Mouse (Mus musculus): ENCODE data around the gene Tmem267. TPM values are rescaled to one million over a fixed set of nuclear protein-coding genes. Genes with fewer than 3 reads are reported as not detected.
"Not testable (repeated sequence)": the region's sequence is repeated elsewhere in the genome, so short reads cannot be mapped to it uniquely, and the experiment has no call there.

Tmem267 gene
- total RNA-seq, 1 experiment, result 0.94 TPM

DNA sequence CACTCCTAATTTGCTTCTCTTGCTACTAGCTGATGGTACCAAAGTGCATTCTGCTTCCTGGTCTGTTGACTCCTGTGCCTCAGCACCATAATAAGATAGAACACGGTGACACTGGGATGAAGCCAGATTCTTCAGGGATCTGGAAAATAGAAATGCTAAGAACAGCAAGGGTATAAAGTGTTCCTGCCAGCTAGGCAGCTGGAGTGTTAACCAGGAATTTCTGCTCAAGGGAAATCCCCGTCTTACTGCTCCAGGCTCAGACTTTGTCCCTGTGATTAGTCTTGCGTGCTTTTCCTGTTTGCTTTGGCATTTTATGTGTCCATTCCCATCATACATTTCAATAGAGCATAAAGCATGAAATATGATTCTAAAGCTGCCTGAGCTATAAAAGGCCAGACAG lies 131.9 kb downstream of the Tmem267 start:
- Histone ChIP-seq H3K27ac (ENCODE audit: insufficient read depth, low read depth, low read length, poor library complexity, severe bottlenecking) (no peak overlapping the region), H3K4me1 (ENCODE audit: control insufficient read depth in 2 of 2, insufficient read depth in 2 of 2, low read length in 2 of 2, poor library complexity in 1 of 2) (no peaks in the 10 kb centered on the region), H3K9me3 (ENCODE audit: control insufficient read depth, insufficient read depth, low read depth, low read length) (no peaks in the 10 kb centered on the region), H3K9ac (ENCODE audit: insufficient read depth, low read depth, low read length, poor library complexity, severe bottlenecking) (no peak overlapping the region), H3K4me3 (ENCODE audit: insufficient read depth in 1 of 2, low read depth in 1 of 2, low read length in 2 of 2, poor library complexity in 1 of 2, severe bottlenecking in 1 of 2) (no peak overlapping the region), H3K36me3 (ENCODE audit: control insufficient read depth, insufficient read depth, low read length, poor library complexity, severe bottlenecking) (no peaks in the 10 kb centered on the region)
- TF ChIP-seq MAFK (IDR thresholded peaks at IDR 0.05; ENCODE audit: insufficient read depth, low read depth, low read length) (no peak), HCFC1 (IDR thresholded peaks at IDR 0.05; ENCODE audit: borderline replicate concordance, insufficient read depth, low read length) (no peak), CHD2 (IDR thresholded peaks at IDR 0.05; ENCODE audit: low read depth, low read length) (no peak), ZC3H11A (IDR thresholded peaks at IDR 0.05; ENCODE audit: borderline replicate concordance, low read depth, low read length) (no peak), ZNF384 (IDR thresholded peaks at IDR 0.05; ENCODE audit: low read depth, low read length) (no peak)
- in situ Hi-C loops (cut with MboI; ENCODE audit: low sequenced_read_pairs in 2 of 2, unreplicated experiment in 2 of 2), result no loop called here
- no peak for DNase-seq (ENCODE audit: low read depth, low spot score)

DNA sequence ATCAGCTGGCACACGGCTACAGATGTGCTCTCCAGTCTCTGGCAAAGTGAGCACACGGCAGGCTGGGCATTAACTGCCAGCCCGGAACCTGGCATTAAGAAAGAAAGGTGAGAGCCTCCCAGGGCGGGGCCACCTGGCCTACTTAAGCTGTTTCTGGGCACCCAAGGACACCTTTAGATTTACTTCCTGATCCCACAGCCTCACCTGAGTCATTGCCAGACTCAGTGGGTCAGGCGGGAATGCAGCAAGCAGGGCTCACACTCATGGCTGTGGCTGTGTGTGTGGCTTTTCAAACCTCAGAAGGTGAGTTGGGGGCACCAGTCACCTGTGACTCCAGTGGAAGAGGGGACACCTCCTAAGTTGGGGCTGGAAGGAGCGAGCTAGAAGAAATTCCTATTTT lies 135.8 kb downstream of the Tmem267 start, which contains the start of gene Ccl28:
Ccl28 (plus strand) TSS at position 186 of the 400 bp plus-strand sequence.
- in situ Hi-C loops (cut with MboI; ENCODE audit: low sequenced_read_pairs in 2 of 2, unreplicated experiment in 2 of 2), result no loop called here
- Histone ChIP-seq H3K9ac (ENCODE audit: insufficient read depth, low read depth, low read length, poor library complexity, severe bottlenecking) (no peak within 1 kb of the TSS), H3K36me3 (ENCODE audit: control insufficient read depth, insufficient read depth, low read length, poor library complexity, severe bottlenecking) (no peaks in the 10 kb centered on the region), H3K9me3 (ENCODE audit: control insufficient read depth, insufficient read depth, low read depth, low read length) (no peaks in the 10 kb centered on the region), H3K4me3 (ENCODE audit: insufficient read depth in 1 of 2, low read depth in 1 of 2, low read length in 2 of 2, poor library complexity in 1 of 2, severe bottlenecking in 1 of 2) (no peak within 1 kb of the TSS), H3K27ac (ENCODE audit: insufficient read depth, low read depth, low read length, poor library complexity, severe bottlenecking) (no peak within 1 kb of the TSS), H3K4me1 (ENCODE audit: control insufficient read depth in 2 of 2, insufficient read depth in 2 of 2, low read length in 2 of 2, poor library complexity in 1 of 2) (no peaks in the 10 kb centered on the region)
- no peak for DNase-seq (ENCODE audit: low read depth, low spot score)
- no peak for TF ChIP-seq ZNF384 (IDR thresholded peaks at IDR 0.05; ENCODE audit: low read depth, low read length)
- TF ChIP-seq CHD2 (IDR thresholded peaks at IDR 0.05; ENCODE audit: low read depth, low read length), result no peak
- no peak for TF ChIP-seq MAFK (IDR thresholded peaks at IDR 0.05; ENCODE audit: insufficient read depth, low read depth, low read length)
- TF ChIP-seq HCFC1 (IDR thresholded peaks at IDR 0.05; ENCODE audit: borderline replicate concordance, insufficient read depth, low read length), result no peak
- no peak for TF ChIP-seq ZC3H11A (IDR thresholded peaks at IDR 0.05; ENCODE audit: borderline replicate concordance, low read depth, low read length)

DNA sequence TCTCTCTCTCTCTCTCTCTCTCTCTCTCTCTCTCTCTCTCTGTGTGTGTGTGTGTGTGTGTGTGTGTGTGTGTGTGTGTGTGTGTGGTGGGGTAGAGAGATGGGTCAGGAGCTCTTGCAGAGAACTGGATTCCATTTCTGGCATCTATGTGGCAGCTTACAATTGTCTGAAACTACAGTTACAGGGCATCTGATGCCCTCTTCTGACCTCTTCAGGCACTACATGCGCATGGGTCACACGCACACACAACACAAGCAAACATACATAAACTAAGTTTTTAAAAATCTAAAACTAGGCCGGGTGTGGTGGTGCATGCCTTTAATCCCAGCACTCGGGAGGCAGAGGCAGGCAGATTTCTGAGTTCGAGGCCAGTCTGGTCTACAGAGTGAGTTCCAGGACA lies 138.1 kb downstream of the Tmem267 start:
- H3K9ac ChIP-seq (ENCODE audit: insufficient read depth, low read depth, low read length, poor library complexity, severe bottlenecking); H3K4me3 ChIP-seq (ENCODE audit: insufficient read depth in 1 of 2, low read depth in 1 of 2, low read length in 2 of 2, poor library complexity in 1 of 2, severe bottlenecking in 1 of 2); H3K27ac ChIP-seq (ENCODE audit: insufficient read depth, low read depth, low read length, poor library complexity, severe bottlenecking); H3K9me3 ChIP-seq (ENCODE audit: control insufficient read depth, insufficient read depth, low read depth, low read length); H3K4me1 ChIP-seq (ENCODE audit: control insufficient read depth in 2 of 2, insufficient read depth in 2 of 2, low read length in 2 of 2, poor library complexity in 1 of 2); H3K36me3 ChIP-seq (ENCODE audit: control insufficient read depth, insufficient read depth, low read length, poor library complexity, severe bottlenecking); in situ Hi-C loops (cut with MboI; ENCODE audit: low sequenced_read_pairs in 2 of 2, unreplicated experiment in 2 of 2); DNase-seq (ENCODE audit: low read depth, low spot score): not testable (repeated sequence)

DNA sequence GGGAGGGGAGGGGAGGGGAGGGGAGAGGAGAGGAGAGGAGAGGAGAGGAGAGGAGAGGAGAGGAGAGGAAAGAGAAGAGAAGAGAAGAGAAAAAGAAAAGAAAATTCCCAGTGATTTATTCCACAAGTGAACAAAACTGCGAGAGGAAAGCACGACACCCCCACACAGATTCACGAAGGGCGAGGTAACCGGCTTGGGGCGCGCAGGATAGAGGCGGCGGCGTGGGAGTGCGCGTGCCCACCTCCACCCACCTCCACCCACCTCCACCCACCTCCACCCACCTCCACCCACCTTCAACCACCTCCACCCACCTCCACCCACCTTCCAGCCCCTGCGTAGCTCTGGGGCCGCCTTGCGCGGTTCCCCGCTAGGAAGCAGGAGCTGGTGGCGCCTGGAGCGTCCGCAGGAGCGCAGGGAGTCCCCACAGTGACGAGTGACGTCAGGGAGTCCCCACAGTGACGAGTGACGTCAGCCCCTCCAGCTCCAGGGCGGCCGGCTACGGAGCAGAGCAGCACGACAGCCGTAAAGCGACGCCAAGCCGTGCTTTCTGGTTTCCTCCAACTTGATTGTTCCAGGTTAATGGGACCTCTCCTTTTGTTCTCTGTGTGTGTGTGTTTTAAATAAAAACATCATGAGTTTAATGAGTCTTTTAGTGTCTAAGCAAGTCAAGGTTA lies 143.8 kb downstream of the Tmem267 start:
- TF ChIP-seq HCFC1 (IDR thresholded peaks at IDR 0.05; ENCODE audit: borderline replicate concordance, insufficient read depth, low read length) (no peak), MAFK (IDR thresholded peaks at IDR 0.05; ENCODE audit: insufficient read depth, low read depth, low read length) (no peak), CHD2 (IDR thresholded peaks at IDR 0.05; ENCODE audit: low read depth, low read length) (no peak), ZNF384 (IDR thresholded peaks at IDR 0.05; ENCODE audit: low read depth, low read length) (no peak), ZC3H11A (IDR thresholded peaks at IDR 0.05; ENCODE audit: borderline replicate concordance, low read depth, low read length) (no peak)
- H3K27ac ChIP-seq (ENCODE audit: insufficient read depth, low read depth, low read length, poor library complexity, severe bottlenecking), result no peak overlapping the region
- H3K4me1 ChIP-seq (ENCODE audit: control insufficient read depth in 2 of 2, insufficient read depth in 2 of 2, low read length in 2 of 2, poor library complexity in 1 of 2), result no peaks in the 10 kb centered on the region
- no peaks in the 10 kb centered on the region for H3K36me3 ChIP-seq (ENCODE audit: control insufficient read depth, insufficient read depth, low read length, poor library complexity, severe bottlenecking)
- DNase-seq (ENCODE audit: low read depth, low spot score), result peak; percentile 69
- H3K9ac ChIP-seq (ENCODE audit: insufficient read depth, low read depth, low read length, poor library complexity, severe bottlenecking), result no peak overlapping the region
- H3K9me3 ChIP-seq (ENCODE audit: control insufficient read depth, insufficient read depth, low read depth, low read length), result no peaks in the 10 kb centered on the region
- in situ Hi-C loops (cut with MboI; ENCODE audit: low sequenced_read_pairs in 2 of 2, unreplicated experiment in 2 of 2), result no loop called here
- peak overlapping the region; percentile 35 to 51; a peak in 3 of 4 replicates for H3K4me3 ChIP-seq (ENCODE audit: insufficient read depth in 1 of 2, low read depth in 1 of 2, low read length in 2 of 2, poor library complexity in 1 of 2, severe bottlenecking in 1 of 2)

DNA sequence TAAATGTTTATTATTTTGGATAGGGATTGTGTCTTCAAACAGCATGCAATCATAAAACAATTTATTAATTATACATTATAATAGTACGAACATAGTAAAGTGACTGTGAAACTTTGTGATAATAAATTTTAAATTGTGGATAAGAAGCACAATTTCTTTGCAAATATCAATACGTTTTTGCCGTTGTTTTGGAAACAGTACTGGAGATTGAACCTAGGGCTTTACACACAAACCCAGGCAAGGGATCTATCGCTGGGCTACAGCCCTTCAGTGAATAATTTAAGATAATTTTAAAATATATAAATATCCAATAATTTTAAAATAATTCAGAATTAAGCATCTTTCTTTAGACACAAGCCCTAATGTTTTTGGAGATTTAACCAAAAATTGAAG lies 144.3 kb downstream of the Tmem267 start:
- no peak overlapping the region for H3K9ac ChIP-seq (ENCODE audit: insufficient read depth, low read depth, low read length, poor library complexity, severe bottlenecking)
- H3K27ac ChIP-seq (ENCODE audit: insufficient read depth, low read depth, low read length, poor library complexity, severe bottlenecking), result no peak overlapping the region
- peak overlapping the region in 1 of 2 experiments; percentile 51; a peak in 2 of 4 replicates for H3K4me3 ChIP-seq (ENCODE audit: insufficient read depth in 1 of 2, low read depth in 1 of 2, low read length in 2 of 2, poor library complexity in 1 of 2, severe bottlenecking in 1 of 2)
- no peaks in the 10 kb centered on the region for H3K4me1 ChIP-seq (ENCODE audit: control insufficient read depth in 2 of 2, insufficient read depth in 2 of 2, low read length in 2 of 2, poor library complexity in 1 of 2)
- no peaks in the 10 kb centered on the region for H3K9me3 ChIP-seq (ENCODE audit: control insufficient read depth, insufficient read depth, low read depth, low read length)
- no peaks in the 10 kb centered on the region for H3K36me3 ChIP-seq (ENCODE audit: control insufficient read depth, insufficient read depth, low read length, poor library complexity, severe bottlenecking)
- TF ChIP-seq CHD2 (IDR thresholded peaks at IDR 0.05; ENCODE audit: low read depth, low read length) (no peak), ZNF384 (IDR thresholded peaks at IDR 0.05; ENCODE audit: low read depth, low read length) (no peak), MAFK (IDR thresholded peaks at IDR 0.05; ENCODE audit: insufficient read depth, low read depth, low read length) (no peak), HCFC1 (IDR thresholded peaks at IDR 0.05; ENCODE audit: borderline replicate concordance, insufficient read depth, low read length) (no peak), ZC3H11A (IDR thresholded peaks at IDR 0.05; ENCODE audit: borderline replicate concordance, low read depth, low read length) (no peak)
- DNase-seq (ENCODE audit: low read depth, low spot score), result no peak
- in situ Hi-C loops (cut with MboI; ENCODE audit: low sequenced_read_pairs in 2 of 2, unreplicated experiment in 2 of 2), result no loop called here

All from ES-E14 (cell line).